Mouse (Mus musculus) midbrain, embryonic 12.5 days (tissue): ENCODE data around the gene Ech1. TPM values are rescaled to one million over a fixed set of nuclear protein-coding genes. Genes with fewer than 3 reads are reported as not detected.

ENCODE experiments used
- ATAC-seq: fragments of 200-750 bp; cut with Nextera tagmentation; 2 replicates; pipeline ENCODE4 v1.8.0; 2017; ENCODE audit warnings: low read depth, moderate TSS enrichment, moderate library complexity; ENCODE audit not compliant: low FRiP score
- H3K27ac ChIP-seq: fragments of 300-500 bp; sonication (generic); replicated peaks from 2 replicates; pipeline ENCODE4 v1.5.1; 2016; ENCODE audit warnings: mild to moderate bottlenecking
- H3K27me3 ChIP-seq: fragments of 300-500 bp; sonication (generic); 2 replicates; pipeline ENCODE4 v1.6.1; 2016; ENCODE audit warnings: mild to moderate bottlenecking
- H3K36me3 ChIP-seq: fragments of 300-500 bp; sonication (generic); 2 replicates; pipeline ENCODE4 v1.6.1; 2016
- H3K4me1 ChIP-seq: fragments of 300-500 bp; sonication (generic); 2 replicates; pipeline ENCODE4 v1.6.1; 2016
- H3K4me2 ChIP-seq: fragments of 300-500 bp; sonication (generic); replicated peaks from 2 replicates; pipeline ENCODE4 v1.6.1; 2016; ENCODE audit warnings: mild to moderate bottlenecking, moderate library complexity
- H3K4me3 ChIP-seq: fragments of 300-500 bp; sonication (generic); 2 replicates; pipeline ENCODE4 v1.5.1; 2016; ENCODE audit warnings: mild to moderate bottlenecking
- H3K9ac ChIP-seq: fragments of 300-500 bp; sonication (generic); replicated peaks from 2 replicates; pipeline ENCODE4 v1.6.1; 2016; ENCODE audit warnings: mild to moderate bottlenecking, moderate library complexity
- H3K9me3 ChIP-seq: fragments of 300-500 bp; sonication (generic); 2 replicates; pipeline ENCODE4 v1.6.1; 2016; ENCODE audit warnings: mild to moderate bottlenecking
- WGBS: fragments of 180-500 bp; shearing (Covaris S2); methylation state at CpG from one replicate; pipeline ENCODE4 v1.1.7; 2016; 5-methylcytosine and 5-hydroxymethylcytosine counted together
- polyA plus RNA-seq: library from polyadenylated mRNA; unstranded; fragments of >200 nt; fragmentation: Nextera tagmentation; extraction: Ambion mirVana; gene quantifications from 2 replicates; pipeline ENCODE4 v1.2.1, GENCODE M21; 2016

The Ech1 gene
- polyA plus RNA-seq, 1 experiment from 2014 or later, result 77.2 TPM

DNA sequence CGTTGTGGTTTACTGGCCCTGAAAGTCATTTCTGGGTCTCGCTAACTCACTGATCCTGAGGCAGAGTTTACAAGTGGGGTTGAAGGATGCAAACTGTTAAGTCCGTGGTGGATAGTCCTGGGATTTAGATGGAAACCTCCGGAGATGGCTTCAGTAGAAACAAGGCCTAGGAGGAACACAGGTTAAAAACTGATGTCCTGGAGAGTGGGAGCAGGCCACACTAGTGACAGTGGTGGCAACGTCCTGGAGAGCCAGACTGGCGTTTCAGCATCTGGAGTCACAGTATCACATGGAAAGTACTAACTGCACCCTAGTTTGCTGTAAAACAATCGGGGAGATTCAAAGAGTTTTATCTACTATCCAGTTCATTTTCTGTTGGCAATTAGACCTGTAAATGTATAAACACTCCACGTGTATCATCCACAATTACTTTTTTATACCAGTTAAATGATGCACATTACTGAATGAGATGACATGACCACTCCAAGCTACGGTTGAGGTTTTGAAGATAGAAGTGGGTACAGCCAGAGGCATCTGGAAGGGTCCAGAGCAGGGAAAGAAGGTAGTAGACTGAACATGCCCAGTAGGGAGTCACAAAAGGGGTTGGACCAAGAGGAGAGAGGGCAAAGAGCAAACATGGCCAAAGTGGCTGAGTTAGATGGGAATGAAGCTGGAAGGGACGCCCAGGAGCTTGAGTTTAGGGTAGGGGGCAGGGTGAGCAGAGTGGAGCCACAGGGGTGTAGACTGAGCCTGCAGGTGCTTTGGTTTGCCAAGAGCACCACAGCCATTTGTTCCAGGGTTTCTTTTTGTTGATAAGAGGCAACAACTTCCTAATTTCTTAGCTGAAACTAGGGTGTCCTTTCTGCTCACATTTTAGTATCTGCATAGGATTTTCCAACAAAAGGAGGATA lies 1.8 kb upstream of the Ech1 start:
- Histone ChIP-seq H3K36me3 (peaks cover 45% of the 10 kb centered on the region), H3K9ac (no peak overlapping the region), H3K9me3 (no peaks in the 10 kb centered on the region), H3K4me3 (no peak overlapping the region), H3K27ac (peak overlapping the region; percentile 39; the same call in 1 of the 2 replicates), H3K4me1 (peaks cover 38% of the 10 kb centered on the region), H3K27me3 (no peaks in the 10 kb centered on the region), H3K4me2 (no peak overlapping the region)
- 60% methylated on average over 10 of the region's 10 CpGs for WGBS
- no peak for ATAC-seq

- no peak overlapping the region for H3K9ac ChIP-seq
- no peak for ATAC-seq
- H3K4me3 ChIP-seq, result no peak overlapping the region
- no peak overlapping the region for H3K4me2 ChIP-seq
- H3K9me3 ChIP-seq, result no peaks in the 10 kb centered on the region
- no peaks in the 10 kb centered on the region for H3K27me3 ChIP-seq
- H3K4me1 ChIP-seq, result peaks cover 31% of the 10 kb centered on the region
- H3K36me3 ChIP-seq, result peaks cover 38% of the 10 kb centered on the region
- peak overlapping the region; percentile 83; the same call in 1 of the 2 replicates for H3K27ac ChIP-seq
- WGBS, result 62% methylated on average over 2 of the region's 2 CpGs
Observed at GRCm38 (mm10) chr7:28823932-28824331, 1.1 kb upstream of the Ech1 start.

DNA sequence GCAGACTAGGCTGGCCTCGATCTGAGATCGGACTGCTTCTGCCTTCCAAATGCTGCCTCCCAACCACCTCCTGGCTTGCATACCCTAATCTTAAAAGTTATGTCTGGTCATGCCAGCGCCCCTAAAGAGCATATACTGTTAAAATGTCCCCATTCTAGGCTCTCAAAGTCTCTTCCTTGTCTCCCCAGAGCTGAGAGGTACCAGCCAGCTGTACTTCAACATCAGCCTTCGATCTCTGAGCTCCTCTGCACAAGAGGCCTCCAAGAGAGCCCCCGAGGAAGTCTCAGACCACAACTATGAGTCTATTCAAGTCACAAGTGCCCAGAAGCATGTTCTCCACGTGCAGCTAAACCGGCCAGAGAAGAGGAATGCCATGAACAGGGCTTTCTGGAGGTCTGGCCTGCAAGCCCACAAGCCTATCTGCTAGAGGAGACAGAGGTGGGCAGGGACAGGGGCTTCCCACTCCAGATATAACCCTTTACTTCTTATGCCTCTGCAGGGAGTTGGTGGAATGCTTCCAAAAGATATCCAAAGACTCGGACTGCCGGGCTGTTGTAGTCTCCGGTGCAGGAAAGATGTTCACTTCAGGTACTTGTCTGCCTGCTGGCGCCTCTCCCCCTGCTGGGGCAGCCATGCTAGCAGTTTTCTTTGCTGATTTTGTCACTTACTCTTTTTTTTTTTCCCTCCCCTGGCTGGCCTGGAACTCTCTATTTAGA lies 827 bp downstream of the Ech1 start:
- no peak for ATAC-seq
- H3K4me1 ChIP-seq, result peaks cover 15% of the 10 kb centered on the region
- WGBS, result 71% methylated on average over 11 of the region's 11 CpGs
- peak overlapping the region; percentile 52 for H3K4me3 ChIP-seq
- H3K9me3 ChIP-seq, result no peaks in the 10 kb centered on the region
- H3K27me3 ChIP-seq, result no peaks in the 10 kb centered on the region
- H3K27ac ChIP-seq, result peak overlapping the region; percentile 83; the same call in 1 of the 2 replicates
- H3K4me2 ChIP-seq, result peak overlapping the region; percentile 57
- H3K36me3 ChIP-seq, result peaks cover 31% of the 10 kb centered on the region
- peak overlapping the region; percentile 53 for H3K9ac ChIP-seq

DNA sequence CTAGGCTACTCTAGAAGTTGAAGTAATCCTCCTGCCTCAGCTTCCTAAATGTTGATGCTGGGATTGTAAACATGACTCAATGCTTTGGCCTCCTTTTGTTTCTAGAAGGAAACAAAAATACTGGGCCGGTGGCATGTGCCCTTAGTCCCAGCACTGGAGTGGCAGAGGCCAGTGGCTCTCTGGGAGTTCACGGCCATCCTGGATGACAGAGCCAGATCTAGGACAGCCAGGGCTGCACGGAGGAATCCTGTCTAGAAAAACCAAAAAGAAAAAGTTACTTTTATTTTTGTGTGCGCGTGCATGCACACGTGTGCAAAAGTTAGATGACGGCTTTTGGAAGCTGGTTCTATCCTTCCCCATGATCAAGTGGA lies 1.4 kb downstream of the Ech1 start:
- H3K4me1 ChIP-seq, result peaks cover 14% of the 10 kb centered on the region
- no peaks in the 10 kb centered on the region for H3K27me3 ChIP-seq
- no peak overlapping the region for H3K4me3 ChIP-seq
- H3K9ac ChIP-seq, result 0 out of 2 replicates have a peak overlapping the region, but pooled peaks have one; percentile 3
- 96% methylated on average over 7 of the region's 7 CpGs for WGBS
- ATAC-seq, result no peak
- no peak overlapping the region for H3K27ac ChIP-seq
- no peaks in the 10 kb centered on the region for H3K9me3 ChIP-seq
- no peak overlapping the region for H3K4me2 ChIP-seq
- H3K36me3 ChIP-seq, result peaks cover 27% of the 10 kb centered on the region

GRCm38 (mm10) chr7:28827338-28827737 lies 2.3 kb downstream of the Ech1 start:
- H3K36me3 ChIP-seq, result peaks cover 26% of the 10 kb centered on the region
- H3K4me3 ChIP-seq, result no peak overlapping the region
- H3K9ac ChIP-seq, result no peak overlapping the region
- H3K4me2 ChIP-seq, result no peak overlapping the region
- H3K9me3 ChIP-seq, result no peaks in the 10 kb centered on the region
- no peak overlapping the region for H3K27ac ChIP-seq
- no peak for ATAC-seq
- no peaks in the 10 kb centered on the region for H3K27me3 ChIP-seq
- 72% methylated on average over 3 of the region's 3 CpGs for WGBS
- H3K4me1 ChIP-seq, result peaks cover 14% of the 10 kb centered on the region

GRCm38 (mm10) chr7:28829821-28830220 lies 4.8 kb downstream of the Ech1 start:
- Histone ChIP-seq H3K4me3 (no peak overlapping the region), H3K9ac (no peak overlapping the region), H3K4me1 (peaks cover 11% of the 10 kb centered on the region), H3K27ac (no peak overlapping the region), H3K9me3 (no peaks in the 10 kb centered on the region), H3K36me3 (peaks cover 20% of the 10 kb centered on the region), H3K27me3 (no peaks in the 10 kb centered on the region), H3K4me2 (no peak overlapping the region)
- 92% methylated on average over 8 of the region's 8 CpGs for WGBS
- no peak for ATAC-seq

GRCm38 (mm10) chr7:28830981-28831380 lies 6.0 kb downstream of the Ech1 start:
- no peak overlapping the region for H3K27ac ChIP-seq
- ATAC-seq, result no peak
- 91% methylated on average over 5 of the region's 5 CpGs for WGBS

GRCm38 (mm10) chr7:28831411-28832125 lies 6.6 kb downstream of the Ech1 start:
- Histone ChIP-seq H3K4me1 (no peaks in the 10 kb centered on the region), H3K27ac (no peak overlapping the region), H3K9ac (no peak overlapping the region), H3K4me2 (no peak overlapping the region), H3K36me3 (peaks cover 20% of the 10 kb centered on the region), H3K9me3 (no peaks in the 10 kb centered on the region), H3K4me3 (no peak overlapping the region), H3K27me3 (no peaks in the 10 kb centered on the region)
- WGBS, result 92% methylated on average over 17 of the region's 17 CpGs
- no peak for ATAC-seq

More at GRCm38 (mm10) chr7:28830981-28831380, 6.0 kb downstream of the Ech1 start:
- Histone ChIP-seq H3K36me3 (peaks cover 20% of the 10 kb centered on the region), H3K4me3 (no peak overlapping the region), H3K9ac (no peak overlapping the region), H3K27me3 (no peaks in the 10 kb centered on the region), H3K4me2 (no peak overlapping the region), H3K4me1 (peaks cover 4% of the 10 kb centered on the region; the same call in 1 of the 2 replicates), H3K9me3 (no peaks in the 10 kb centered on the region)

DNA sequence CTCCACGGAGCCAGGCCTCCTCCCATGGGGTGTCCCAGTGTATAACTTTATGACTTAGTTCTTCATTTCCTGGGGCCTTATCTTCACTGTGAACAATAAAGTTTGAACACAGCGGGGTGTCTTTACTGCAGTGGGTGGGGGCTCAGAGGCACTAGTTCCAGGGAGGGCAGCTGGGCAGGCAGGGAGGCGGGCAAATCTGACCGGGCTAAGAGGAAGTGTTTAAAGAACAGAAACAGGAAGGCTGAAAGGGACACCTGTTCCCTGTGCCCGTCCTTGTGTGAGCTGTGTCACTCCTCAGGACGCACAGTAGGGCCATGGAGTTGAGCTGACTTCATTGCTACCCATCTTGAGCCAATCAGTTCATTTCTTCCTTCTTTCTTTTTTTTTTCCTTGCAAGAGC lies 7.1 kb downstream of the Ech1 start:
- WGBS, result 80% methylated on average over 6 of the region's 6 CpGs
- H3K36me3 ChIP-seq, result peaks cover 20% of the 10 kb centered on the region
- no peak for ATAC-seq
- no peak overlapping the region for H3K9ac ChIP-seq
- H3K9me3 ChIP-seq, result no peaks in the 10 kb centered on the region
- H3K27me3 ChIP-seq, result no peaks in the 10 kb centered on the region
- no peak overlapping the region for H3K4me2 ChIP-seq
- H3K27ac ChIP-seq, result no peak overlapping the region
- no peak overlapping the region for H3K4me3 ChIP-seq
- H3K4me1 ChIP-seq, result no peaks in the 10 kb centered on the region

DNA sequence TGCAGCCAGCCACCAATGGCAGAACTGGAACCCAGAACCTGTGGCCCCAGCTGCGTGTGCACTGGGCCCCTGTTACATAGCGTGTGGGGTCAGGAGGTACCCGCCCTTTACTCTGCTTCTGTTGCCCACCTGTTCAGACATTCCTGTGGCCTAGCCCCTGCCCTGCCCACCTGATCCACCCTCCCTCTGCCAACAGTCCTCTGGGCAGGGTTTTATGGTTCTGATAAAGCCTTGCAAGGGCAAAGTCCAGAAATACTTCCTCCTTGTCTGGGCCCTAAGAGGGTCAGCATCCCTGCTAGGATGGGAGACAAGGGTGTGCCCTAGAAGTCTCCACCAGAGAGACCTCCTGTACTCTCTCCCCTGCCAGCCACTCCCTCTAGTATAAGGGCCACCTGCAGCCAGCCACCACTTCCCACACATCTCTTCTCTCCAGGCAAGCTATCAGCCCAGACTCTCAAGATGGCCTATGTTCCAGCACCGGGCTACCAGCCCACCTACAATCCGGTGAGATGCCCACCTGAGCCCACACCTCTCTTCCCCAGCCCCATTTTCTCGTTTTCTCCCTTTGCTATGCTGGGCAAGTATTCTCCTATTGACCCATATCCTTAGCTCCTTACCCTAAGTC lies 8.8 kb downstream of the Ech1 start, which contains the start of gene Lgals4:
Gene Lgals4 (plus strand): TSS at position 132 of the 625 bp plus-strand sequence.
- ATAC-seq, result no peak
- no peaks in the 10 kb centered on the region for H3K27me3 ChIP-seq

GRCm38 (mm10) chr7:28836936-28837335 lies 11.9 kb downstream of the Ech1 start:
- Histone ChIP-seq H3K4me3 (no peak overlapping the region), H3K9me3 (no peaks in the 10 kb centered on the region), H3K4me2 (no peak overlapping the region), H3K36me3 (peaks cover 4% of the 10 kb centered on the region; the same call in 1 of the 2 replicates), H3K9ac (no peak overlapping the region), H3K27me3 (no peaks in the 10 kb centered on the region), H3K27ac (no peak overlapping the region), H3K4me1 (no peaks in the 10 kb centered on the region)
- 86% methylated on average over 5 of the region's 5 CpGs for WGBS
- no peak for ATAC-seq

More for the DNA sequence above, 8.8 kb downstream of the Ech1 start, which contains the start of gene Lgals4:
- H3K36me3 ChIP-seq, result peaks cover 20% of the 10 kb centered on the region
- 91% methylated on average over 6 of the region's 6 CpGs for WGBS
- H3K9ac ChIP-seq, result no peak within 1 kb of the TSS
- H3K4me2 ChIP-seq, result no peak within 1 kb of the TSS
- H3K9me3 ChIP-seq, result no peaks in the 10 kb centered on the region
- H3K4me1 ChIP-seq, result no peaks in the 10 kb centered on the region
- H3K27ac ChIP-seq, result no peak within 1 kb of the TSS
- H3K4me3 ChIP-seq, result no peak within 1 kb of the TSS
